Mouse (Mus musculus): Measurements from ENCODE around the gene Olfr738. TPM values are rescaled to one million over a fixed set of nuclear protein-coding genes. Genes with fewer than 3 reads are reported as not detected.

Olfr738 gene
- polyA plus RNA-seq (2015; fragmentation: Nextera tagmentation; extraction: Ambion mirVana): not detected in 2 replicates

GRCm38 (mm10) chr14:50407268-50407667, at the start of gene Olfr738:
Olfr738 (plus strand) TSS chr14:50407568.

GRCm38 (mm10) chr14:50357593-50357992, 49.8 kb upstream of the Olfr738 start, which contains the start of gene Tlr11:
Tlr11 (plus strand) TSS chr14:50357914.

GRCm38 (mm10) chr14:50380863-50381262, 26.5 kb upstream of the Olfr738 start, which contains the start of gene Olfr736:
Olfr736 (plus strand) TSS chr14:50381163.

GRCm38 (mm10) chr14:50418326-50418725, 11.0 kb downstream of the Olfr738 start, which contains the start of gene Olfr739:
Olfr739 (plus strand) TSS chr14:50418626.

GRCm38 (mm10) chr14:50445245-50445644, 37.9 kb downstream of the Olfr738 start, which contains the start of gene Olfr740:
Olfr740 (plus strand) TSS chr14:50445545.

Other genes starting within 250 kb of the Olfr738 start
- gene Olfr730, start 219.4 kb upstream of the Olfr738 start, polyA plus RNA-seq (2015; fragmentation: Nextera tagmentation; extraction: Ambion mirVana): not detected in 2 replicates
- not detected in 2 replicates for gene Olfr731, start 165.7 kb upstream of the Olfr738 start, polyA plus RNA-seq (2015; fragmentation: Nextera tagmentation; extraction: Ambion mirVana)
- gene Olfr732, start 123.4 kb upstream of the Olfr738 start, polyA plus RNA-seq (2015; fragmentation: Nextera tagmentation; extraction: Ambion mirVana): not detected in 2 replicates
- gene Olfr733, start 106.0 kb upstream of the Olfr738 start, polyA plus RNA-seq (2015; fragmentation: Nextera tagmentation; extraction: Ambion mirVana): not detected in 2 replicates
- not detected in 2 replicates for gene Olfr734, start 80.8 kb upstream of the Olfr738 start, polyA plus RNA-seq (2015; fragmentation: Nextera tagmentation; extraction: Ambion mirVana)
- gene Olfr735, start 58.7 kb upstream of the Olfr738 start, polyA plus RNA-seq (2015; fragmentation: Nextera tagmentation; extraction: Ambion mirVana): not detected in 2 replicates
- not detected in 2 replicates for gene Tlr11, start 49.7 kb upstream of the Olfr738 start, polyA plus RNA-seq (2015; fragmentation: Nextera tagmentation; extraction: Ambion mirVana)
- not detected in 2 replicates for gene Olfr736, start 26.4 kb upstream of the Olfr738 start, polyA plus RNA-seq (2015; fragmentation: Nextera tagmentation; extraction: Ambion mirVana)
- not detected in 2 replicates for gene Olfr739, start 11.1 kb downstream of the Olfr738 start, polyA plus RNA-seq (2015; fragmentation: Nextera tagmentation; extraction: Ambion mirVana)
- not detected in 2 replicates for gene Olfr740, start 38.0 kb downstream of the Olfr738 start, polyA plus RNA-seq (2015; fragmentation: Nextera tagmentation; extraction: Ambion mirVana)
- not detected in 2 replicates for gene Olfr741, start 65.2 kb downstream of the Olfr738 start, polyA plus RNA-seq (2015; fragmentation: Nextera tagmentation; extraction: Ambion mirVana)
- gene Olfr742, start 96.0 kb downstream of the Olfr738 start, polyA plus RNA-seq (2015; fragmentation: Nextera tagmentation; extraction: Ambion mirVana): not detected in 2 replicates
- gene Olfr743, start 114.3 kb downstream of the Olfr738 start, polyA plus RNA-seq (2015; fragmentation: Nextera tagmentation; extraction: Ambion mirVana): not detected in 2 replicates
- gene Olfr744, start 207.3 kb downstream of the Olfr738 start, polyA plus RNA-seq (2015; fragmentation: Nextera tagmentation; extraction: Ambion mirVana): not detected in 2 replicates
- gene Olfr745, start 231.8 kb downstream of the Olfr738 start, polyA plus RNA-seq (2015; fragmentation: Nextera tagmentation; extraction: Ambion mirVana): not detected in 2 replicates
- not detected in 2 replicates for gene Olfr746, start 239.5 kb downstream of the Olfr738 start, polyA plus RNA-seq (2015; fragmentation: Nextera tagmentation; extraction: Ambion mirVana)

Data from neural tube, postnatal 0 days (tissue).